Mouse (Mus musculus): Measurements from ENCODE around the gene Mindy4. TPM values are rescaled to one million over a fixed set of nuclear protein-coding genes. Genes with fewer than 3 reads are reported as not detected.

The Mindy4 gene
- polyA plus RNA-seq, 1 experiment = 4.9 TPM

DNA sequence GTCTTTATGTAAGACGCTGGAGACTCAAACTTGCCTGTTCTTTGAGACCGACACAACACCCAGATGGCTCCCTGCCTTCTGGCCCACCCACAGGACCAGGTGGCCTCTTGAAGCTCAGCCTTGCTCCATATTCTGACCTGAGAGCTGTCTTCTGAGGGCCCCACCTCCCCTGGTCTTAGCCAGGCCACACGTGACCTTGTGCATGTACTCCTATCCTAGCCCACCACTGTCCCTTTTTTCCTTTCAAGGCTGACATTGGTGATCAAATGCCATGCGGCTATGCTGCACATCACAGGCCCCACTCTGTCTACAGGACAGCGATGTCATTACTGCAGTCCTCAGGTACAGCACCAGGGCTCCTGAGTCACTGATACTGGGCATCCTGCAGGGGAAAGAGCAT lies 30.1 kb downstream of the Mindy4 start:
- Histone ChIP-seq H3K27me3 (ENCODE audit: control insufficient read depth, insufficient read depth, low read length) (no peaks in the 10 kb centered on the region), H3K4me3 (replicated peaks; ENCODE audit: insufficient read depth, low read depth, low read length) (no peak overlapping the region), H3K27ac (ENCODE audit: insufficient read depth, low read length) (no peak overlapping the region), H3K4me1 (ENCODE audit: control insufficient read depth, insufficient read depth, low read length) (no peaks in the 10 kb centered on the region)
- TF ChIP-seq POLR2A (IDR thresholded peaks at IDR 0.05; ENCODE audit: borderline replicate concordance, insufficient read depth, low read length) (no peak), CTCF (IDR thresholded peaks at IDR 0.05; ENCODE audit: borderline replicate concordance, insufficient read depth, low read depth, low read length) (no peak)
- 85% methylated on average over 5 of the region's 5 CpGs for WGBS
- no peak for DNase-seq

DNA sequence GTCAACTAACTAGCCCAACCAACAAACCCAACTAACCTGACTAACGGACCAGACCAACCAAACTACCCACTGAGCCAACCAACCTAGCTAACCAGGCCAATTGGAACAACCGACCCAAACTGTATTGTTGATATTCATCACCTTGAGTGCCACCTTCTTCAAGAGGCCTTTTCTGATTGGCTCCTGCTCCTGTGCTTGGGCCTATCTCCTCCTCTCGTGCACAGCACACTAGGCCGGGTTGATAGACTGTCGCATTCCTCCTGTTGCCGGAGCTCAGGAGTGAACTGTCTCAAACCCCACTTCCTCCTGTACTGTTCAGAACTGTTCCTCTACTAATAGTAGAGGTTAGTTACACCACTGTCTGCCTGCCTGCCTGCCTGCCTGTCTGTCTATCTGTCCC lies 31.5 kb downstream of the Mindy4 start:
- H3K4me1 ChIP-seq (ENCODE audit: control insufficient read depth, insufficient read depth, low read length) = no peaks in the 10 kb centered on the region
- no peak for TF ChIP-seq POLR2A (IDR thresholded peaks at IDR 0.05; ENCODE audit: borderline replicate concordance, insufficient read depth, low read length)
- no peak for TF ChIP-seq CTCF (IDR thresholded peaks at IDR 0.05; ENCODE audit: borderline replicate concordance, insufficient read depth, low read depth, low read length)
- 97% methylated on average over 6 of the region's 6 CpGs for WGBS

DNA sequence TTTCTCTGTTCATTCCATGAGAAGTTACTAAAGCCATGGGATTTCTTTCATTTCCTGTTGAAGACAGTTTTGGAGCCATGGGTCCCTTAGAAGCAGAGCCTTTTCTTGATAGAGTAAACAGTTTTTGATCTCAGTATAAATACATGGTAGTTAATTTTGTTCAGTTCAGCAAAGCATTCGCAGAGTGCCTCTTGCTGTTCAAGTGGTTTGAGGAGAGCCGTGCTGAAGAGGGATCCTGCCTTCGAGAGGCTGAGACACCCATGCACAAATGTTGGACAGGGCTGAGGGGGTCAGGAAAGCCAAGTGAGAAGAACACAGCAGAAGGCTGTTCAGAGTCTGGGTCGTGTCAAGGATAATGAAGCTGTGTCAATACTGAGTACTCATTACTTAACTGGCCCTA lies 32.5 kb downstream of the Mindy4 start:
- H3K4me1 ChIP-seq (ENCODE audit: control insufficient read depth, insufficient read depth, low read length) = no peaks in the 10 kb centered on the region
- no peak overlapping the region for H3K4me3 ChIP-seq (replicated peaks; ENCODE audit: insufficient read depth, low read depth, low read length)
- TF ChIP-seq POLR2A (IDR thresholded peaks at IDR 0.05; ENCODE audit: borderline replicate concordance, insufficient read depth, low read length) (no peak), CTCF (IDR thresholded peaks at IDR 0.05; ENCODE audit: borderline replicate concordance, insufficient read depth, low read depth, low read length) (no peak)
- H3K27ac ChIP-seq (ENCODE audit: insufficient read depth, low read length) = no peak overlapping the region
- DNase-seq = no peak
- H3K27me3 ChIP-seq (ENCODE audit: control insufficient read depth, insufficient read depth, low read length) = no peaks in the 10 kb centered on the region
- 89% methylated on average over 4 of the region's 4 CpGs for WGBS

More for the DNA sequence above, 31.5 kb downstream of the Mindy4 start:
- no peak for DNase-seq
- no peak overlapping the region for H3K27ac ChIP-seq (ENCODE audit: insufficient read depth, low read length)
- H3K27me3 ChIP-seq (ENCODE audit: control insufficient read depth, insufficient read depth, low read length) = no peaks in the 10 kb centered on the region
- no peak overlapping the region for H3K4me3 ChIP-seq (replicated peaks; ENCODE audit: insufficient read depth, low read depth, low read length)

DNA sequence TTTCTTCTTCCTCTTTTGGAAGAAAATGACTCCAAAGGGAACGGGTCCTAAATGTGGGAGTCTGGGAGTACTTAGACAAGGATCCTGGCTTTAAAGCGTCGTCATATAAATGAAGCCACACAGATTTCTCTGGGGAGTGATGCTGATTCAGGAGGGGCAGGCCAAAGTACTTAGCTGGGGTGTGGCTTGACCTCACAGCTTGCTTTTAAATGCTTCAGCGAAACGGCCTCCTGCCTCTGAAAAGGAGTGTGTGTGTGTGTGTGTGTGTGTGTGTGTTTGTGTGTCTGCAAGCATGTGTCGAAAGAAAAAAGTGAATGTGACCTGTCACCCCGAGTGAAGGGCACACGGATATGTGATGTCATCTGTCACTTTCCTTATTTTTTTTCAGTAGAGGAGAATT lies 36.7 kb downstream of the Mindy4 start:
- Histone ChIP-seq H3K4me3 (replicated peaks; ENCODE audit: insufficient read depth, low read depth, low read length) (no peak overlapping the region), H3K27me3 (ENCODE audit: control insufficient read depth, insufficient read depth, low read length) (no peaks in the 10 kb centered on the region), H3K4me1 (ENCODE audit: control insufficient read depth, insufficient read depth, low read length) (peaks cover 9% of the 10 kb centered on the region), H3K27ac (ENCODE audit: insufficient read depth, low read length) (no peak overlapping the region)
- DNase-seq = no peak
- 82% methylated on average over 8 of the region's 8 CpGs for WGBS
- TF ChIP-seq CTCF (IDR thresholded peaks at IDR 0.05; ENCODE audit: borderline replicate concordance, insufficient read depth, low read depth, low read length) = no peak
- TF ChIP-seq POLR2A (IDR thresholded peaks at IDR 0.05; ENCODE audit: borderline replicate concordance, insufficient read depth, low read length) = no peak

DNA sequence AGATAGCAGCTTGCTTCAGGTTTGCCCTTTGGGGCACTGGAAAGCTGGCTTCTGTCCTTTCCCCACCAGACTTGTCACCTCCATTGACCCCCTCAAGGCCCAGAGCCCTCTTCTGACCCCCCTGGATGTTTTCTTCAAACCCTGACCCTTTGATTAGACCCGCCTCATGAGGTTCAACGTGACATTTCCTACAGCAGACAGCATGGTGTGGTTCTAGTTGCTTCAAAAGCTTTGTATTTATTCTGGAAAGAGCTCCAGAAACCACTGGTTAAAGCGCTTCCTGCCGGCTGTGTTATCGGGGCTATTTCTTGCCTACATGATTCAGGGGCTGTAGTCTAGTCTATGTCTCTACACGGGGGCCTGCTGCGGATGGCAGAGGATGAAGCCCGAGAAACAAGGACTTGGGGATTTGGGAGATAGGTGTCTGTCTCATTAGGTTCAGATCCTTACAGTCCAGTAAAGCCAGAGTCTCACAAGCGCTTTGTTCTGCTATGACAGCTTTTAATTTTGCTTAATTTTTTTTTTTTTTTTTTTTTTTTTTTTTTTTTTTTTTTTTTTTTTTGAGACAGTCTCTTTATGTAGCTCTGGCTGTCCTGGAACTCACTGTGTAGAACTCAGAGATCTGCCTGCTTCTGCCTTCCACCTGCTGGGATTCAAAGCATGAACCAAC lies 37.5 kb downstream of the Mindy4 start:
- H3K27ac ChIP-seq (ENCODE audit: insufficient read depth, low read length) = no peak overlapping the region
- TF ChIP-seq CTCF (IDR thresholded peaks at IDR 0.05; ENCODE audit: borderline replicate concordance, insufficient read depth, low read depth, low read length) (no peak), POLR2A (IDR thresholded peaks at IDR 0.05; ENCODE audit: borderline replicate concordance, insufficient read depth, low read length) (no peak)
- 92% methylated on average over 9 of the region's 9 CpGs for WGBS
- peaks cover 9% of the 10 kb centered on the region for H3K4me1 ChIP-seq (ENCODE audit: control insufficient read depth, insufficient read depth, low read length)
- H3K4me3 ChIP-seq (replicated peaks; ENCODE audit: insufficient read depth, low read depth, low read length) = no peak overlapping the region
- DNase-seq = no peak
- H3K27me3 ChIP-seq (ENCODE audit: control insufficient read depth, insufficient read depth, low read length) = no peaks in the 10 kb centered on the region

DNA sequence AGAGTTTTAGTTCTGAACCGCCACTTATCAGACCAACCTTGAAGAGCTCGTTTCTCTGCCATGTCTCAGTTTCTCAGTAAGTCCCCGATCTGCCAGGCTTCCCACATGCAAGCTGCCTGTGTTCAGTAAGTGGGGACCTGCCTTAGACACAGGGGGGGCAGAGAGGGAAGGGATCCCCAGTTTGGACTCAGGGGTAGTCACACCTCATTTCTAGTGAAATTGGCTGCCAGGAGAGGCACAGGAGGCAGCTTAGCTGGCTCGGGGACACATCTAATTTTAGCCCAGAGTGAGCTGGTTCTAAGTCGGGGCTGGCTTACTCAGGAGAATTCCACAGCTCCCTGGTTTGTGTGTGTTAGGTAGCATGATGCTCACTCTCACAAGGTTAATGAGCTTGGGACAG lies 38.3 kb downstream of the Mindy4 start:
- no peaks in the 10 kb centered on the region for H3K27me3 ChIP-seq (ENCODE audit: control insufficient read depth, insufficient read depth, low read length)
- H3K4me3 ChIP-seq (replicated peaks; ENCODE audit: insufficient read depth, low read depth, low read length) = no peak overlapping the region
- no peak overlapping the region for H3K27ac ChIP-seq (ENCODE audit: insufficient read depth, low read length)
- H3K4me1 ChIP-seq (ENCODE audit: control insufficient read depth, insufficient read depth, low read length) = peaks cover 9% of the 10 kb centered on the region
- WGBS = 30% methylated on average over 5 of the region's 5 CpGs
- TF ChIP-seq POLR2A (IDR thresholded peaks at IDR 0.05; ENCODE audit: borderline replicate concordance, insufficient read depth, low read length) = no peak
- TF ChIP-seq CTCF (IDR thresholded peaks at IDR 0.05; ENCODE audit: borderline replicate concordance, insufficient read depth, low read depth, low read length) = no peak
- DNase-seq = peak in 1 of 2 experiments; percentile 44

DNA sequence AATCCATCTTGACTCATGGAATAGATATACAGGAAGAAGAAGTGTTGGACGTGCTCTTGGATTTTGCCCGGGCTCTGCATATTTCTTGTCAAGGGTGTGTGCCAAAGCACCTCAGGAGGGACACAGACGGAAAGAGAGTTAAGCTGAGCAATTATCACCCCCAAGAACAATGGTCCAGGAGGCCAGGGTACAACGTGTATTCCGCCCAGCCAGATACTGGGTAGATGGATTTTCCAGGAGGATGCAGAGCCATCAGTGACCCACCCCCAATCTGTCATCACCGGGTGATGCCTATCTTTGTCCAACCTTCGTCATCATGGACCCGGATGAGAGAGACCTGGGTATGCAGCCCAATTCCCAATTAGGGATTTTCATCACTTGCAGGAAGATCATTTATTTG lies 42.5 kb downstream of the Mindy4 start:
- no peak for DNase-seq
- Histone ChIP-seq H3K4me1 (ENCODE audit: control insufficient read depth, insufficient read depth, low read length) (peaks cover 15% of the 10 kb centered on the region), H3K4me3 (replicated peaks; ENCODE audit: insufficient read depth, low read depth, low read length) (no peak overlapping the region), H3K27me3 (ENCODE audit: control insufficient read depth, insufficient read depth, low read length) (no peaks in the 10 kb centered on the region), H3K27ac (ENCODE audit: insufficient read depth, low read length) (no peak overlapping the region)
- no peak for TF ChIP-seq POLR2A (IDR thresholded peaks at IDR 0.05; ENCODE audit: borderline replicate concordance, insufficient read depth, low read length)
- no peak for TF ChIP-seq CTCF (IDR thresholded peaks at IDR 0.05; ENCODE audit: borderline replicate concordance, insufficient read depth, low read depth, low read length)
- WGBS = 37% methylated on average over 8 of the region's 8 CpGs

DNA sequence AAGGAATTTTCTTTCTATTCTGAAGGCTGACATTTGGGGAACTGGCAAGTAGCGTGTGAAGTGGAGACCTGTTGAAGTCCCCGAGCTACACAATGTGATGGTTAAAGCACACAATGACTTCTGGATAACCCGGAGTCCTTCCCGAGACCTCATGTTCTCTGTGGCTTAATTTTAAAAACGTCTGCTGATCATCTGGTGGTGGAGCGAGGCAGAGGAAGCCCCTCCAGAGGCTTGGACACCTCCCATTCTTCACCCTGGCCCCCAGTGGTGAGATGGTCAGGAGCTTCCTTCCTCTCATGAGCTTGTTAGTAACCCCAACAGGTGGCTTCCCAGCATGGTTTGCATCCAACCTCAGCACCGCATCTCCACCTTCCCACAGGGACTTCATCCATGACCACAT lies 43.3 kb downstream of the Mindy4 start:
- no peak for DNase-seq
- H3K4me1 ChIP-seq (ENCODE audit: control insufficient read depth, insufficient read depth, low read length) = peaks cover 15% of the 10 kb centered on the region
- WGBS = 88% methylated on average over 7 of the region's 7 CpGs
- H3K27ac ChIP-seq (ENCODE audit: insufficient read depth, low read length) = no peak overlapping the region
- TF ChIP-seq POLR2A (IDR thresholded peaks at IDR 0.05; ENCODE audit: borderline replicate concordance, insufficient read depth, low read length) (no peak), CTCF (IDR thresholded peaks at IDR 0.05; ENCODE audit: borderline replicate concordance, insufficient read depth, low read depth, low read length) (no peak)
- no peak overlapping the region for H3K4me3 ChIP-seq (replicated peaks; ENCODE audit: insufficient read depth, low read depth, low read length)
- H3K27me3 ChIP-seq (ENCODE audit: control insufficient read depth, insufficient read depth, low read length) = no peaks in the 10 kb centered on the region
